Mouse (Mus musculus) ES-E14 (cell line): ENCODE results near the gene C9orf72.

ENCODE experiments used
- CHD2 ChIP-seq: IDR thresholded peaks from 2 replicates; pipeline ENCODE4 v1.6.1; 2014; ENCODE audit warnings: mild to moderate bottlenecking, low read depth, low read length, inconsistent platforms
- HCFC1 ChIP-seq: IDR thresholded peaks from 2 replicates; pipeline ENCODE4 v1.6.1; 2012; ENCODE audit warnings: low read length, inconsistent platforms, borderline replicate concordance; ENCODE audit not compliant: insufficient read depth
- MAFK ChIP-seq: IDR thresholded peaks from 2 replicates; pipeline ENCODE4 v1.6.1; 2014; ENCODE audit warnings: mild to moderate bottlenecking, low read depth, low read length, inconsistent platforms; ENCODE audit not compliant: insufficient read depth
- ZC3H11A ChIP-seq: IDR thresholded peaks from 2 replicates; pipeline ENCODE4 v1.6.1; 2012; ENCODE audit warnings: low read depth, mild to moderate bottlenecking, inconsistent platforms, low read length, borderline replicate concordance
- ZNF384 ChIP-seq: IDR thresholded peaks from 2 replicates; pipeline ENCODE4 v1.6.1; 2012; ENCODE audit warnings: low read depth, low read length, inconsistent platforms

GRCm38 (mm10) chr4:35145726-35146125 is 80.2 kb downstream of the C9orf72 start:
- no peak for TF ChIP-seq CHD2
- no peak for TF ChIP-seq MAFK
- TF ChIP-seq ZNF384 = no peak
- TF ChIP-seq HCFC1 = no peak
- TF ChIP-seq ZC3H11A = no peak
